Mouse (Mus musculus): ENCODE data around the gene Nr1h3. TPM values are rescaled to one million over a fixed set of nuclear protein-coding genes. Genes with fewer than 3 reads are reported as not detected.

The Nr1h3 gene
- polyA plus RNA-seq, 1 experiment from 2014 or later = 2.5 TPM

- WGBS = 73% methylated on average over 5 of the region's 5 CpGs
- H3K36me3 ChIP-seq (ENCODE audit: control insufficient read depth, insufficient read depth, low read length) = peaks cover 21% of the 10 kb centered on the region
- peaks cover 15% of the 10 kb centered on the region for H3K4me1 ChIP-seq (ENCODE audit: control insufficient read depth, insufficient read depth, low read length)
- H3K9me3 ChIP-seq (replicated peaks; ENCODE audit: control insufficient read depth, low read length) = no peaks in the 10 kb centered on the region
- ATAC-seq (no peak), DNase-seq (ENCODE audit: low spot score) (no peak)
- no peaks in the 10 kb centered on the region for H3K27me3 ChIP-seq (replicated peaks; ENCODE audit: control insufficient read depth, insufficient read depth, low read length)
- H3K9ac ChIP-seq (ENCODE audit: low read length) = 0 out of 2 replicates have a peak overlapping the region, but pooled peaks have one; percentile 4
- H3K4me2 ChIP-seq (ENCODE audit: low read length) = no peak overlapping the region
- no peak overlapping the region for H3K4me3 ChIP-seq (ENCODE audit: low read depth, low read length)
- no peak overlapping the region for H3K27ac ChIP-seq (ENCODE audit: low read depth, low read length)
These were observed 21.9 kb downstream of the Nr1h3 start for GRCm38 (mm10) chr2:91180706-91181105.

DNA sequence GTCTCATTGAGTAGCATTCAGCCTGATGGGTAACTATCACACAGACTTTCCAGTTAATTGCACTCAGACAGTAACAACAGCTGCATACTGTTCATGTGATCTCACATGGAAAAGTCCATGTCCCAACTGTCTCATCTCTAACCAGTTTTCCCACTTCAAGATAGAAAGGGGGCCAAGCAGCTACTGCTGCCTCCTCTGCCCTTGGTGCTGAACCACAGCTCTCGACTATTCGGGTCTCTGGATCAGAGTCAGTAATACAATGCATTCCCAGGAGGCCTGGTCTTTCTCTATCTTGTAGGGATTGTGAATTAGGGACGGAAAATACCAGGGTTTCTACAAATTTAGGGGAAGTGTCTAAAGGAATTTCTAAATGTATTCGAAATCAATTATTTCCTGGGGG lies 22.8 kb downstream of the Nr1h3 start:
- no peak for ATAC-seq
- 44% methylated on average over 4 of the region's 4 CpGs for WGBS
- H3K27ac ChIP-seq (ENCODE audit: low read depth, low read length) = no peak overlapping the region
- no peaks in the 10 kb centered on the region for H3K27me3 ChIP-seq (replicated peaks; ENCODE audit: control insufficient read depth, insufficient read depth, low read length)
- no peaks in the 10 kb centered on the region for H3K9me3 ChIP-seq (replicated peaks; ENCODE audit: control insufficient read depth, low read length)
- no peak overlapping the region for H3K4me3 ChIP-seq (ENCODE audit: low read depth, low read length)
- peaks cover 15% of the 10 kb centered on the region for H3K4me1 ChIP-seq (ENCODE audit: control insufficient read depth, insufficient read depth, low read length)
- H3K9ac ChIP-seq (ENCODE audit: low read length) = no peak overlapping the region
- peaks cover 27% of the 10 kb centered on the region for H3K36me3 ChIP-seq (ENCODE audit: control insufficient read depth, insufficient read depth, low read length)
- no peak overlapping the region for H3K4me2 ChIP-seq (ENCODE audit: low read length)
- DNase-seq (ENCODE audit: low spot score) = no peak

DNA sequence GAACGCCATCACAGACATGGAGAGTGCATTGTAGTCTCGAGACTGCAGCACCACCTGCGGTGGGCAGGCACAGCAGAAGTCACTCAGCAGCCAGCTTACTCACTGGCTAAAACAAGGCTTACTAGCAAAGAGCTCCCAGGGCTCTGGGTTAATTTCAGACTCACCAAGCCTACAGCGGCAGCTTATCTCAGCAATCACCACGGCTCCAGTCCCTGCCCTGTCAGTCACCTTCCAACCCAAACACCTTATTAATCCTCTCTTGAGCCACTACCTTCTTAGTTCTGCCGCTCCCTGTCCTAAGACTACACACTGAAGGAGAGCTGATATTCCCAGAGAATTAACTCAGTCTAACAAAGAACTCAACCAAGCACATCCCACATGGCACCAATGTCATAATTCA lies 26.4 kb downstream of the Nr1h3 start:
- WGBS = 77% methylated on average over 6 of the region's 6 CpGs
- ATAC-seq (no peak), DNase-seq (ENCODE audit: low spot score) (no peak)
- H3K4me2 ChIP-seq (ENCODE audit: low read length) = no peak overlapping the region
- no peak overlapping the region for H3K4me3 ChIP-seq (ENCODE audit: low read depth, low read length)
- H3K9ac ChIP-seq (ENCODE audit: low read length) = no peak overlapping the region
- H3K9me3 ChIP-seq (replicated peaks; ENCODE audit: control insufficient read depth, low read length) = no peaks in the 10 kb centered on the region
- H3K4me1 ChIP-seq (ENCODE audit: control insufficient read depth, insufficient read depth, low read length) = peaks cover 8% of the 10 kb centered on the region
- H3K27ac ChIP-seq (ENCODE audit: low read depth, low read length) = no peak overlapping the region
- peaks cover 58% of the 10 kb centered on the region for H3K36me3 ChIP-seq (ENCODE audit: control insufficient read depth, insufficient read depth, low read length)
- H3K27me3 ChIP-seq (replicated peaks; ENCODE audit: control insufficient read depth, insufficient read depth, low read length) = no peaks in the 10 kb centered on the region

GRCm38 (mm10) chr2:91175490-91175889 lies 27.1 kb downstream of the Nr1h3 start:
- Histone ChIP-seq H3K4me2 (ENCODE audit: low read length) (no peak overlapping the region), H3K27ac (ENCODE audit: low read depth, low read length) (no peak overlapping the region), H3K4me3 (ENCODE audit: low read depth, low read length) (no peak overlapping the region), H3K9me3 (replicated peaks; ENCODE audit: control insufficient read depth, low read length) (no peaks in the 10 kb centered on the region), H3K36me3 (ENCODE audit: control insufficient read depth, insufficient read depth, low read length) (peaks cover 63% of the 10 kb centered on the region), H3K9ac (ENCODE audit: low read length) (no peak overlapping the region), H3K4me1 (ENCODE audit: control insufficient read depth, insufficient read depth, low read length) (peaks cover 2% of the 10 kb centered on the region; the same call in 1 of the 2 replicates), H3K27me3 (replicated peaks; ENCODE audit: control insufficient read depth, insufficient read depth, low read length) (no peaks in the 10 kb centered on the region)
- ATAC-seq (no peak), DNase-seq (ENCODE audit: low spot score) (no peak)
- WGBS = 93% methylated on average over 4 of the region's 4 CpGs

DNA sequence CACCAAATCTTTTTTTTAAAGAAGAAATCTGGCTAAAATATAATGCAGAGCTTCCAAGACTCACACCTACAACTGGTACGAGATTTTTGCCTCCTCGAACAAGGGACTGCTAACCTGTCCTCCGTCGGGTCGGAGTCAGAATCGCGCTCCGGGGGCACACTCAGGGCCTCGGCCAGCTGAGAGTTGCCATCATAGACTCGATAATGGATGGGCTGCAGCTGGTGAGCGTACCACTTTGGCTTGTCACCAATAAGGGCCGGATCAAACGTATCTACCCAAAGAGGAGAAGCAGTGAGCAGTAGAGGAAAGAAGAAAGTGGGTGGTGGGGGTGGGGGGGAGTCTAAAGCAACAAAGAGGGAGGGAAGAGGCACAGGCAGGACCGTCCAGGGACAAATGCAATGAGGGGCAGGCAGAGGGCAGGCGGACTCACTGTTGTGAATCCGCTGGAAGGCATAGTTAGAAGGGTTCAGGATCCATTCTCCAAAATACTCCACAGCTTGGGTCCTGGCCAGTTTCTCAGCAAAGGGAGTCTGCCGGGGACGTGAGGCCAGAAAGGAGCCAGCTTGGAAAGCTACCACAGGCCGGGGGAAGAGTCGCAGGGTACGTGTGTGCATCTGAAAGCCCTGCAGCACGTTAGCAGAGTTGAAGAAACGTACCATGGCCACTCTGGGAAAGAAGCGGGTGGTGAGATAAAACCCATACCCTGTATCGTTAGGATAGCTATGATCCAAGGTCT lies 32.9 kb downstream of the Nr1h3 start:
- Histone ChIP-seq H3K4me1 (ENCODE audit: control insufficient read depth, insufficient read depth, low read length) (no peaks in the 10 kb centered on the region), H3K27ac (ENCODE audit: low read depth, low read length) (no peak overlapping the region), H3K4me3 (ENCODE audit: low read depth, low read length) (no peak overlapping the region), H3K4me2 (ENCODE audit: low read length) (no peak overlapping the region), H3K27me3 (replicated peaks; ENCODE audit: control insufficient read depth, insufficient read depth, low read length) (no peaks in the 10 kb centered on the region), H3K9ac (ENCODE audit: low read length) (no peak overlapping the region), H3K9me3 (replicated peaks; ENCODE audit: control insufficient read depth, low read length) (no peaks in the 10 kb centered on the region), H3K36me3 (ENCODE audit: control insufficient read depth, insufficient read depth, low read length) (peaks cover 87% of the 10 kb centered on the region)
- ATAC-seq = no peak
- WGBS = 89% methylated on average over 25 of the region's 25 CpGs
- no peak for DNase-seq (ENCODE audit: low spot score)

DNA sequence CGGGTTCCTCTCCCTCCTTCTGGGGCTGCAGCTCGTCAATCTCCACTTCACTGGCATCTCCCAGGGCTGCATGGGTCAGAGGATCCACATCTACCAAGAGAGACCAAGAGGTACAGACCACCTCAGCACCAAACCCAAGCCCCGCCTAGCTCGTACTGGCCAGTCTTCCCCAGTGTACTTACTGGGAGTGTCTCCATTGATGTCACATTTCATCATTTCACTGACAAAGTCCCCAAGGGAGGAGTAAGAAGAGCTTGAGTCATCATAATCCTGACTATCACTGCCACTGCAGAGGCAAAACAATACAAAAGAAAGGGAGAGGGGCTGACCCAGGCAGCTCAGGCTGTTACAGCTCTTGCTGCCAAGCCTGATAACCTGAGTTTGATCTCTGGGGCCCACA lies 35.0 kb downstream of the Nr1h3 start:
- Histone ChIP-seq H3K27me3 (replicated peaks; ENCODE audit: control insufficient read depth, insufficient read depth, low read length) (no peaks in the 10 kb centered on the region), H3K9ac (ENCODE audit: low read length) (no peak overlapping the region), H3K27ac (ENCODE audit: low read depth, low read length) (no peak overlapping the region), H3K4me1 (ENCODE audit: control insufficient read depth, insufficient read depth, low read length) (no peaks in the 10 kb centered on the region), H3K4me3 (ENCODE audit: low read depth, low read length) (no peak overlapping the region), H3K36me3 (ENCODE audit: control insufficient read depth, insufficient read depth, low read length) (peaks cover 91% of the 10 kb centered on the region), H3K9me3 (replicated peaks; ENCODE audit: control insufficient read depth, low read length) (no peaks in the 10 kb centered on the region), H3K4me2 (ENCODE audit: low read length) (no peak overlapping the region)
- 78% methylated on average over 4 of the region's 4 CpGs for WGBS
- DNase-seq (ENCODE audit: low spot score) (no peak), ATAC-seq (no peak)

- H3K4me1 ChIP-seq (ENCODE audit: control insufficient read depth, insufficient read depth, low read length) = no peaks in the 10 kb centered on the region
- H3K27ac ChIP-seq (ENCODE audit: low read depth, low read length) = no peak overlapping the region
- no peak overlapping the region for H3K9ac ChIP-seq (ENCODE audit: low read length)
- H3K27me3 ChIP-seq (replicated peaks; ENCODE audit: control insufficient read depth, insufficient read depth, low read length) = no peaks in the 10 kb centered on the region
- no peak for ATAC-seq
- H3K36me3 ChIP-seq (ENCODE audit: control insufficient read depth, insufficient read depth, low read length) = peaks cover 93% of the 10 kb centered on the region
- no peaks in the 10 kb centered on the region for H3K9me3 ChIP-seq (replicated peaks; ENCODE audit: control insufficient read depth, low read length)
- DNase-seq (ENCODE audit: low spot score) = no peak
- no peak overlapping the region for H3K4me2 ChIP-seq (ENCODE audit: low read length)
- 91% methylated on average over 6 of the region's 6 CpGs for WGBS
- H3K4me3 ChIP-seq (ENCODE audit: low read depth, low read length) = no peak overlapping the region
These were observed 37.6 kb downstream of the Nr1h3 start for GRCm38 (mm10) chr2:91164991-91165390.

DNA sequence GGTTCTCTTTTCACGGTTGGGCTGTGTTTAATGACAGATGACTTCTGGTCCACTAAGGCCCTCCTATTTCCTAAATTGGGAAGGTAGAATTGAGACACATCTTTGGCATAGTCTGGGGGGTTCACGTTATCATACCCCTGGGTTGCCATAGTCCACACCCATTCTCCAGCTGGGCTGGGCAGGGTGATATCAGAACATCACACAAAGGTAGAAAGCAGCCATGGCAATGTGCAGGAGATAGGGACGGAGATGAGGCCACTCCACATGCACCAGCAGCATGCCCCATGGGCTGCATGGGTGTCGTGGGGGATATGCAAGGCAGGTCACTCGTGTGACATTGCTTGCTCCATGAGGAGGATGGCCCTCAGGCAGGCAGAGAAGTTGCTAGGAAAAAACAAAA lies 39.1 kb downstream of the Nr1h3 start:
- ATAC-seq = no peak

DNA sequence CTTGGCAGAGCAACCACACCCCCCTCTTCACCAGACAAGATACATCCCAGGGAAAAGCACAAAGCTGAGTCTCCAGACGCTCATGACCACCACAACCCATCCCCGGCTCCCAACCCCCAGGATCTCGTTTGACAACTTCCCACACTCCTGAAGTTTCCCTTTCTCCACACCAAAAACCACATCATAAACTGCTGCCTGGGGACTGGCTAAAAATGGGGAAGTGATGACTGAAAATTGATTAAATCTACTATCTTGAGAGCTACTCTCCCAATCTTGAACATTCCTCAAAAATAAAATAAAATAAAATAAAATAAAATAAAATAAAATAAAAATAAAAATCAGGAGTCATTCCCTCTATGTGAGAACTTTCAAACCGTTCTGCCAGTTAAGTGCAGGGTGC lies 39.7 kb downstream of the Nr1h3 start:
- no peak for ATAC-seq
- Histone ChIP-seq H3K9ac (ENCODE audit: low read length) (no peak overlapping the region), H3K4me2 (ENCODE audit: low read length) (no peak overlapping the region), H3K27ac (ENCODE audit: low read depth, low read length) (no peak overlapping the region), H3K4me3 (ENCODE audit: low read depth, low read length) (no peak overlapping the region), H3K4me1 (ENCODE audit: control insufficient read depth, insufficient read depth, low read length) (no peaks in the 10 kb centered on the region), H3K9me3 (replicated peaks; ENCODE audit: control insufficient read depth, low read length) (no peaks in the 10 kb centered on the region), H3K27me3 (replicated peaks; ENCODE audit: control insufficient read depth, insufficient read depth, low read length) (no peaks in the 10 kb centered on the region), H3K36me3 (ENCODE audit: control insufficient read depth, insufficient read depth, low read length) (peaks cover 95% of the 10 kb centered on the region)
- WGBS = 88% methylated on average over 4 of the region's 4 CpGs
- DNase-seq (ENCODE audit: low spot score) = no peak

More for the DNA sequence above, 39.1 kb downstream of the Nr1h3 start:
- no peaks in the 10 kb centered on the region for H3K4me1 ChIP-seq (ENCODE audit: control insufficient read depth, insufficient read depth, low read length)
- H3K4me3 ChIP-seq (ENCODE audit: low read depth, low read length) = no peak overlapping the region
- no peak overlapping the region for H3K4me2 ChIP-seq (ENCODE audit: low read length)
- DNase-seq (ENCODE audit: low spot score) = no peak
- 92% methylated on average over 5 of the region's 5 CpGs for WGBS
- H3K27me3 ChIP-seq (replicated peaks; ENCODE audit: control insufficient read depth, insufficient read depth, low read length) = no peaks in the 10 kb centered on the region
- no peak overlapping the region for H3K27ac ChIP-seq (ENCODE audit: low read depth, low read length)
- H3K9ac ChIP-seq (ENCODE audit: low read length) = no peak overlapping the region
- H3K9me3 ChIP-seq (replicated peaks; ENCODE audit: control insufficient read depth, low read length) = no peaks in the 10 kb centered on the region
- H3K36me3 ChIP-seq (ENCODE audit: control insufficient read depth, insufficient read depth, low read length) = peaks cover 93% of the 10 kb centered on the region

Data from forebrain, embryonic 14.5 days (tissue).